Mouse (Mus musculus): ENCODE data around the gene Slc22a1. TPM values are rescaled to one million over a fixed set of nuclear protein-coding genes. Genes with fewer than 3 reads are reported as not detected.

The Slc22a1 gene
- polyA plus RNA-seq, 1 experiment from 2014 or later: 1.2 TPM

GRCm38 (mm10) chr17:12673871-12674270, 1.8 kb downstream of the Slc22a1 start:
- no peaks in the 10 kb centered on the region for H3K36me3 ChIP-seq (ENCODE audit: control insufficient read depth, insufficient read depth, low read length)
- no peaks in the 10 kb centered on the region for H3K27me3 ChIP-seq (ENCODE audit: control insufficient read depth, insufficient read depth, low read length)
- H3K27ac ChIP-seq (ENCODE audit: low read depth, low read length): no peak overlapping the region
- H3K9ac ChIP-seq (ENCODE audit: low read depth, low read length): no peak overlapping the region
- H3K4me1 ChIP-seq (ENCODE audit: control insufficient read depth, insufficient read depth, low read length): peaks cover 10% of the 10 kb centered on the region; the same call in 1 of the 2 replicates
- no peaks in the 10 kb centered on the region for H3K9me3 ChIP-seq (ENCODE audit: control insufficient read depth, low read length)
- no peak for ATAC-seq (ENCODE audit: low FRiP score, low TSS enrichment)
- 41% methylated on average over 3 of the region's 3 CpGs for WGBS
- no peak overlapping the region for H3K4me3 ChIP-seq (ENCODE audit: low read length)
- H3K4me2 ChIP-seq (replicated peaks; ENCODE audit: low read depth, low read length): no peak overlapping the region

DNA sequence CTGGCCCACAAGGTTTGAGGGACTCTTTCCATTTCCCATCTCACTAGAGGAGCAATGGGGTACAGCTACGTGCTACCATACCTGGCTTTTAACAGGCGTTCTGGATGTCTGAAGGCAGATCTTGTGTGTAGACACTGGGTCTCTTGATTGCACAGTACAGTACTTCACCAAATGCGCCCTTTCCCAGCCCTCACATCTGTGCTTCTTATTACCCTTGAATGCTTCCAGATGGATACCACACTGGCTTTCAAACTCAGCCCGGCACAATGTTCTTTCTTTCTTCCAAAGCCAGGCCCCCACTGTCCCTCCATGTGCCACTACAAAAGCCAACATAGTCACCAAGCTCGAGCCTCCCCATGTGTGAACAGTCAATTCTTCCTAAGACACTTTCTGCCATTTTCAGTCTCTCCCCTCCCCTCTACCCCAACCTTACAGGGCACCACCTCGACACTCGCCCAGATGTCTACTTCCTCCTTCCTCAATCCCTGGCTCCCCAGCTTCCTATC, 3.3 kb downstream of the Slc22a1 start:
- no peak overlapping the region for H3K9ac ChIP-seq (ENCODE audit: low read depth, low read length)
- H3K36me3 ChIP-seq (ENCODE audit: control insufficient read depth, insufficient read depth, low read length): no peaks in the 10 kb centered on the region
- no peak for ATAC-seq (ENCODE audit: low FRiP score, low TSS enrichment)
- no peak overlapping the region for H3K4me3 ChIP-seq (ENCODE audit: low read length)
- no peaks in the 10 kb centered on the region for H3K9me3 ChIP-seq (ENCODE audit: control insufficient read depth, low read length)
- H3K27me3 ChIP-seq (ENCODE audit: control insufficient read depth, insufficient read depth, low read length): no peaks in the 10 kb centered on the region
- H3K27ac ChIP-seq (ENCODE audit: low read depth, low read length): no peak overlapping the region
- peaks cover 19% of the 10 kb centered on the region for H3K4me1 ChIP-seq (ENCODE audit: control insufficient read depth, insufficient read depth, low read length)
- WGBS: 73% methylated on average over 7 of the region's 7 CpGs
- no peak overlapping the region for H3K4me2 ChIP-seq (replicated peaks; ENCODE audit: low read depth, low read length)

GRCm38 (mm10) chr17:12671029-12671605, 4.5 kb downstream of the Slc22a1 start:
- H3K4me1 ChIP-seq (ENCODE audit: control insufficient read depth, insufficient read depth, low read length): peaks cover 19% of the 10 kb centered on the region
- no peaks in the 10 kb centered on the region for H3K27me3 ChIP-seq (ENCODE audit: control insufficient read depth, insufficient read depth, low read length)
- H3K4me2 ChIP-seq (replicated peaks; ENCODE audit: low read depth, low read length): no peak overlapping the region
- no peak overlapping the region for H3K27ac ChIP-seq (ENCODE audit: low read depth, low read length)
- WGBS: 84% methylated on average over 5 of the region's 5 CpGs
- no peak for ATAC-seq (ENCODE audit: low FRiP score, low TSS enrichment)
- H3K9me3 ChIP-seq (ENCODE audit: control insufficient read depth, low read length): no peaks in the 10 kb centered on the region
- no peak overlapping the region for H3K9ac ChIP-seq (ENCODE audit: low read depth, low read length)
- H3K36me3 ChIP-seq (ENCODE audit: control insufficient read depth, insufficient read depth, low read length): no peaks in the 10 kb centered on the region
- no peak overlapping the region for H3K4me3 ChIP-seq (ENCODE audit: low read length)

DNA sequence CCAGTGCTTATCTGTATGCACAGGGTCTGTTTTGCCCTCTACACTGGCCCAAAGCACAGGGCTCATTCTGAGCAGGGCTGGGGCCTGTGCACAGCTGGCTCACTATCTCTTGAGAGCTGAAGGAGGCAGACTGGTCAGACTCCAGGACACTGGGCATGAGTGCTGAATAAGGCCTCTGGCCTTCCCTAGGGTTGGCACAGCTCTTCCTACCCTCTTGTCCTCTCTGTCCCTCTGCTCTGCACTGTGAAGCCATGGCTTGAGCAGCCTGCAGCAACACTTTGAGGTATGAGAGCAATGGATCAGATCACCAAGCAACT, 6.3 kb downstream of the Slc22a1 start:
- no peaks in the 10 kb centered on the region for H3K9me3 ChIP-seq (ENCODE audit: control insufficient read depth, low read length)
- peak; percentile 13; the same call in 1 of the 2 replicates for ATAC-seq (ENCODE audit: low FRiP score, low TSS enrichment)

DNA sequence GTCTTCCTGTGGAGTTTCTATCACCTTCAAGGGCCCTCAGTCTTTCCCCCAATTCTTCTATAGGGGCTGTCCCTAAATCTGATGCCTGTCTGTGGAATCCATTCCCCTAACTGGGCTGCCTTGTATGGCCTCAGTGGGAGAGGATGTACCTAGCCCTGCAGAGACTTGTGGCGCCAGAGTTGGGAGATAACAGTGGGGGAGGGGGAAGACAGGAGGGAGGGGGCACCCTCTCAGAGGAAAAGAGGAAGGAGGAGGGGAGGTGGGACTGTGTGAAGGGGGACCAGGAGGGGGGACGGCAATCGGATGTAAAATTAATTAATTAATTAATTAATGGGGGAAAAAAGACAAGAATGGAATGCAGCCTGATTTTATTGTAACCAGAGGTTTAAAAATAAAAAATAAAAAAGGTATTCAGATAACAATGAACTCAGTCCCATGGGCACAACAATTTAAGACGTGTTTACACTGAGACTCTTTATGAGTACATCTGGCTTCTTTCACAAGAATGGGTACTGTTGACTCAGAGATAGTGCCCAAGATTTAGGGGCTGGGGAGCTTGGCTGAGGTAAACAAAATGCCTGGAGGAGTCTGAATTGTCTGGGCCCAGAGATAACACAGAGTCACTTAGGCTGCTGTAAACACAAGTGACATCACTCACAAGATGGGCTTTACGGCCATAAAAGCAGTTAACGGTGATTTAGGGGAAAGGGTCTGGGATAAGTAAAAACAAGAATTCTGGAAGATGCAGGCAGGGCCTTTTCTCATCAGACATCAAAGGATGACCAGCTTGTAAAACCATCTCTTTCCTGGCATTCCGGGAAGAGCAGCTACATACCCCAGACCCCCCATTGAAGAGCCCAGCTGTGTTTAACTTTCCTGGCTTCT, 6.9 kb downstream of the Slc22a1 start:
- Histone ChIP-seq H3K4me3 (ENCODE audit: low read length) (no peak overlapping the region), H3K36me3 (ENCODE audit: control insufficient read depth, insufficient read depth, low read length) (no peaks in the 10 kb centered on the region), H3K9me3 (ENCODE audit: control insufficient read depth, low read length) (no peaks in the 10 kb centered on the region), H3K4me2 (replicated peaks; ENCODE audit: low read depth, low read length) (no peak overlapping the region), H3K9ac (ENCODE audit: low read depth, low read length) (no peak overlapping the region), H3K4me1 (ENCODE audit: control insufficient read depth, insufficient read depth, low read length) (peaks cover 19% of the 10 kb centered on the region), H3K27ac (ENCODE audit: low read depth, low read length) (peak overlapping the region; percentile 66), H3K27me3 (ENCODE audit: control insufficient read depth, insufficient read depth, low read length) (no peaks in the 10 kb centered on the region)
- peak; percentile 67 for ATAC-seq (ENCODE audit: low FRiP score, low TSS enrichment)
- WGBS: 19% methylated on average over 7 of the region's 7 CpGs

More for the DNA sequence above, 6.3 kb downstream of the Slc22a1 start:
- H3K27ac ChIP-seq (ENCODE audit: low read depth, low read length): peak overlapping the region; percentile 66; the same call in 1 of the 2 replicates
- H3K4me1 ChIP-seq (ENCODE audit: control insufficient read depth, insufficient read depth, low read length): peaks cover 19% of the 10 kb centered on the region
- no peak overlapping the region for H3K4me2 ChIP-seq (replicated peaks; ENCODE audit: low read depth, low read length)
- no peaks in the 10 kb centered on the region for H3K27me3 ChIP-seq (ENCODE audit: control insufficient read depth, insufficient read depth, low read length)
- H3K4me3 ChIP-seq (ENCODE audit: low read length): no peak overlapping the region
- no peak overlapping the region for H3K9ac ChIP-seq (ENCODE audit: low read depth, low read length)
- no peaks in the 10 kb centered on the region for H3K36me3 ChIP-seq (ENCODE audit: control insufficient read depth, insufficient read depth, low read length)

DNA sequence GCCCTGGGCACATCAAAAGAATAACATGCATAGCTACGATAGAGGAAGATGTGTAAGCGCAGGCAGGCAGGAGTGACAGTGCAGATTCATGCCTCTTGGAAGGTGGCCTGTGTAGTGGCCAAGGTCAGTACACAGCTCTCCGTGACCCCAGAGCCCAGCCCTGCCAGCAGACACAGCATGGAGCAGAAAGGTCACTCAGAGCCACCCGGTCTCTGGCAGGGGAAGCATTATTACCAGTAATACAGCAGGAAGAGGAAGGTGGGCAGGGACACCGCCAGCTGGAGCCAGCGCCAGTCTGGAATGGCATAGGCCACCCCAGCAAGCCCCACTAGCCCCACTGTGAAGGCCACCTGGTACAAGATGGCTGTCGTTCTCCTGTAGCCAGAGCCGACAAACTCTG, 11.5 kb downstream of the Slc22a1 start:
- ATAC-seq (ENCODE audit: low FRiP score, low TSS enrichment): no peak
- no peak overlapping the region for H3K27ac ChIP-seq (ENCODE audit: low read depth, low read length)
- WGBS: 66% methylated on average over 8 of the region's 8 CpGs
- H3K4me1 ChIP-seq (ENCODE audit: control insufficient read depth, insufficient read depth, low read length): peaks cover 13% of the 10 kb centered on the region; the same call in 1 of the 2 replicates
- H3K9me3 ChIP-seq (ENCODE audit: control insufficient read depth, low read length): no peaks in the 10 kb centered on the region
- no peaks in the 10 kb centered on the region for H3K36me3 ChIP-seq (ENCODE audit: control insufficient read depth, insufficient read depth, low read length)
- H3K4me2 ChIP-seq (replicated peaks; ENCODE audit: low read depth, low read length): no peak overlapping the region
- H3K27me3 ChIP-seq (ENCODE audit: control insufficient read depth, insufficient read depth, low read length): no peaks in the 10 kb centered on the region; the same call in 1 of the 2 replicates
- no peak overlapping the region for H3K4me3 ChIP-seq (ENCODE audit: low read length)
- H3K9ac ChIP-seq (ENCODE audit: low read depth, low read length): no peak overlapping the region

DNA sequence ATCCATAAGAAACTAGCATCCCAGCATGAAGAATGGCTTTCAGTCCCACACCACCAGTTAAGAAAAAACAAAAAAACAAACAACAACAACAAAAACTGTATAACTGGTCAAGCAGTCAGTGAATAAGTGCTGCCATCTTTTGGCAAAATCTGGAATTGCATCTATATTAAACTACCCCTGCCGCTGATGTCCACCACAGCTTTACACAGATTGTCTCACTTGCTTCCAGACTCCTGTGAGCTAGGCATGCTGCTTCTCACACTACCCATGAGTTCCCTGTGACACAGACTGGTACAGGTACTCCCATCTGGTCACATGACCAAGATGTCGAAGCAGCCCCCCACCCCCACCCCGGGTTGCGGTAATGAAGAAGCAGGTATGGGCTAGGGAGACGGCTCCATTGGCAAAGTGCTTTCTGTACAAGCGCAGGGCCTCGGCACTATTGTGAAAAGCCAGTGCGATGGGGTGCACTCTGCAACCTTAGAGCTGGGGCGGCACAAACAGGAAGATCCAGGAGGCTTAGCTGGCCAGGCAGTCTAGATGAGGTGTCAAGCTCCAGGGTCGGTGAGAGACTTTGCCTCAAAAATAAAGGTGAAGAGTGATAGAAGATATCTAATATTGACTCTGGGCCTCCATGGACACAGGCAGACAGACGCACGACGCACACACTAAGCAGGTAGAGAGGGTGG, 14.9 kb downstream of the Slc22a1 start:
- Histone ChIP-seq H3K9ac (ENCODE audit: low read depth, low read length) (no peak overlapping the region), H3K9me3 (ENCODE audit: control insufficient read depth, low read length) (no peaks in the 10 kb centered on the region), H3K4me3 (ENCODE audit: low read length) (no peak overlapping the region), H3K27me3 (ENCODE audit: control insufficient read depth, insufficient read depth, low read length) (no peaks in the 10 kb centered on the region; the same call in 1 of the 2 replicates), H3K4me2 (replicated peaks; ENCODE audit: low read depth, low read length) (no peak overlapping the region), H3K36me3 (ENCODE audit: control insufficient read depth, insufficient read depth, low read length) (no peaks in the 10 kb centered on the region), H3K4me1 (ENCODE audit: control insufficient read depth, insufficient read depth, low read length) (no peaks in the 10 kb centered on the region), H3K27ac (ENCODE audit: low read depth, low read length) (no peak overlapping the region)
- no peak for ATAC-seq (ENCODE audit: low FRiP score, low TSS enrichment)
- WGBS: 67% methylated on average over 13 of the region's 13 CpGs

DNA sequence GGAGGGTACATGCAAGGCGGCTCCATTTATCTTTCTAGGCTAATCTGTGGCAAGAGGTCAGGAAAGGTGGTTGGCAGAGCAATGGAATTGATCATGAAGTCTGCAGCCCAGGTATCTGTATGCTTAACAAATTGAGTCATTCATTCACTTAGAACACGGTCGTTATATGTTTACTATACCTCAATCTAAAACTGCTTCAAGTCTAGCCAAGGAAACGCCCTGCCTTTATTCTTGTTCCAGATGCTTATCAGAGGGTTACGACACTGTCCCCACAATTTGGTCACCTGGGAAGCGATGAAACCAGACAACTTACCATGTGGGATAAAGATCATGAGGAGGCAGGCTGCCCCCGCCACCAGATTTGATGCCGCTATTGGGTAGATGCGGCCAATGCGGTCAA, 16.4 kb downstream of the Slc22a1 start:
- Histone ChIP-seq H3K4me3 (ENCODE audit: low read length) (no peak overlapping the region), H3K9ac (ENCODE audit: low read depth, low read length) (no peak overlapping the region), H3K27ac (ENCODE audit: low read depth, low read length) (no peak overlapping the region), H3K9me3 (ENCODE audit: control insufficient read depth, low read length) (no peaks in the 10 kb centered on the region), H3K4me2 (replicated peaks; ENCODE audit: low read depth, low read length) (no peak overlapping the region), H3K4me1 (ENCODE audit: control insufficient read depth, insufficient read depth, low read length) (no peaks in the 10 kb centered on the region), H3K36me3 (ENCODE audit: control insufficient read depth, insufficient read depth, low read length) (no peaks in the 10 kb centered on the region), H3K27me3 (ENCODE audit: control insufficient read depth, insufficient read depth, low read length) (no peaks in the 10 kb centered on the region; the same call in 1 of the 2 replicates)
- ATAC-seq (ENCODE audit: low FRiP score, low TSS enrichment): no peak
- WGBS: 89% methylated on average over 10 of the region's 10 CpGs

All from kidney, embryonic 14.5 days (tissue).